Mouse (Mus musculus) lung, embryonic 16.5 days (tissue): ENCODE data around the gene Fubp3. TPM values are rescaled to one million over a fixed set of nuclear protein-coding genes. Genes with fewer than 3 reads are reported as not detected.
A peak's percentile ranks its signal among the peaks of the same experiment; 100 is the strongest.

ENCODE experiments used
- ATAC-seq: fragments of 200-750 bp; cut with Nextera tagmentation; 2 replicates; pipeline ENCODE4 v1.8.0; 2017; ENCODE audit warnings: low read depth, mild to moderate bottlenecking, moderate library complexity
- H3K27ac ChIP-seq: fragments of 300-500 bp; sonication (generic); 2 replicates; pipeline ENCODE4 v1.5.1; 2014; ENCODE audit warnings: mild to moderate bottlenecking, control low read depth, low read length
- H3K27me3 ChIP-seq: fragments of 300-500 bp; sonication (generic); 2 replicates; pipeline ENCODE4 v1.6.1; 2014; ENCODE audit warnings: low read depth, low read length, mixed read lengths; ENCODE audit not compliant: control insufficient read depth, insufficient read depth
- H3K36me3 ChIP-seq: fragments of 300-500 bp; sonication (generic); 2 replicates; pipeline ENCODE4 v1.6.1; 2014; ENCODE audit warnings: low read length; ENCODE audit not compliant: control insufficient read depth, insufficient read depth
- H3K4me1 ChIP-seq: fragments of 300-500 bp; sonication (generic); replicated peaks from 2 replicates; pipeline ENCODE4 v1.6.1; 2014; ENCODE audit warnings: low read length, mixed read lengths; ENCODE audit not compliant: control insufficient read depth, insufficient read depth
- H3K4me2 ChIP-seq: fragments of 300-500 bp; sonication (generic); 2 replicates; pipeline ENCODE4 v1.6.1; 2014; ENCODE audit warnings: low read depth, low read length, control low read depth
- H3K4me3 ChIP-seq: fragments of 300-500 bp; sonication (generic); 2 replicates; pipeline ENCODE4 v1.5.1; 2014; ENCODE audit warnings: mild to moderate bottlenecking, low read length, control low read depth
- H3K9ac ChIP-seq: fragments of 300-500 bp; sonication (generic); 2 replicates; pipeline ENCODE4 v1.6.1; 2014; ENCODE audit warnings: low read length, control low read depth
- H3K9me3 ChIP-seq: fragments of 300-500 bp; sonication (generic); 2 replicates; pipeline ENCODE4 v1.6.1; 2016; ENCODE audit warnings: low read length; ENCODE audit not compliant: control insufficient read depth
- WGBS: fragments of 180-500 bp; shearing (Covaris S2); extraction: QIAGEN DNeasy Blood & Tissue Kit; methylation state at CpG from one replicate; pipeline ENCODE4 v1.1.7; 2014; 5-methylcytosine and 5-hydroxymethylcytosine counted together
- polyA plus RNA-seq: library from polyadenylated mRNA; unstranded; fragments of >200 nt; fragmentation: Nextera tagmentation; extraction: Ambion mirVana; gene quantifications from 2 replicates; pipeline ENCODE4 v1.2.1, GENCODE M21; 2015

Fubp3 gene
- polyA plus RNA-seq, 1 experiment from 2014 or later: 82.3 TPM

DNA sequence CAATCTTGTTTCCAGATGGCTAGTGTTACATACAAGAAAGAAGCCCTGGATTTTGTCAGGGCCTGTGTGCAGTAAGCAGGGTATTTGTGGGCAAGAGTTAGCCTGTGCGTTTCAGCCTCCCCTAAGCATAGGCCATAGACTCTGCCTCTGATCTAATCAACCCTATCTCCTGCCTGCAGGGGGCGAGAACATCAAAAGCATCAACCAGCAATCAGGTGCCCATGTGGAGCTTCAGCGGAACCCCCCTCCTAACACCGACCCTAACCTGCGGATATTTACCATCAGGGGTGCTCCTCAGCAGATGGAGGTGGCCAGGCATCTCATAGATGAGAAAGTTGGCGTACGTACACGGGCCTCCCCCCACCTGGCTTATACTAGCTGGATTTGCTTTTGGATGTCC lies 38.9 kb downstream of the Fubp3 start:
- Histone ChIP-seq H3K4me2 (no peak overlapping the region), H3K4me1 (no peaks in the 10 kb centered on the region), H3K36me3 (peaks cover 55% of the 10 kb centered on the region), H3K27ac (no peak overlapping the region), H3K9me3 (no peaks in the 10 kb centered on the region), H3K27me3 (no peaks in the 10 kb centered on the region), H3K4me3 (no peak overlapping the region), H3K9ac (no peak overlapping the region)
- WGBS: 80% methylated on average over 8 of the region's 8 CpGs
- no peak for ATAC-seq

DNA sequence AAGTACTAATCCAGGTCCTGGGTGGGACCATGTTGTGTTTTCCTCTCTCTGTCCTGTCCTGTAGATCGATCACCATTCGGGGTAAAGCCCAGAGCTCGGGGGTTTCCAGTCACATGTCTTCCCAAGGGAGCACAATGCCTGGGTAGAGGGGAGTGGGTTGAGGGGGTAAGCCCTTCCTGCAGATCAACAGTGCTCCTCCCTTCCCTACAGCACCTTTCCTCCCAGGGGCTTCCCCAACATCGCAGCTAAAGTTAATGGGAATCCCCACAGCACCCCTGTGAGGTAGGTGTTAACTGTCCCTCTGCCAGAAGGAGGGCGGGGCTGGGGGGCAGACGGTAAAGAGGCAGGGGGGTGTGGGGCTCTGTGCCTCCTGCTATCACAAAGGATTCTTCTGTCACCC lies 40.2 kb downstream of the Fubp3 start:
- H3K9ac ChIP-seq: no peak overlapping the region
- H3K4me3 ChIP-seq: no peak overlapping the region
- no peak overlapping the region for H3K27ac ChIP-seq
- 69% methylated on average over 6 of the region's 6 CpGs for WGBS
- H3K4me1 ChIP-seq: no peaks in the 10 kb centered on the region
- no peak overlapping the region for H3K4me2 ChIP-seq
- H3K9me3 ChIP-seq: no peaks in the 10 kb centered on the region
- peaks cover 55% of the 10 kb centered on the region for H3K36me3 ChIP-seq
- no peak for ATAC-seq
- H3K27me3 ChIP-seq: no peaks in the 10 kb centered on the region

GRCm38 (mm10) chr2:31613781-31614180 lies 41.3 kb downstream of the Fubp3 start:
- no peaks in the 10 kb centered on the region for H3K27me3 ChIP-seq
- H3K4me2 ChIP-seq: no peak overlapping the region
- H3K4me1 ChIP-seq: no peaks in the 10 kb centered on the region
- H3K36me3 ChIP-seq: peaks cover 53% of the 10 kb centered on the region
- H3K9me3 ChIP-seq: no peaks in the 10 kb centered on the region
- no peak overlapping the region for H3K27ac ChIP-seq
- H3K4me3 ChIP-seq: no peak overlapping the region
- 81% methylated on average over 7 of the region's 7 CpGs for WGBS
- ATAC-seq: no peak
- no peak overlapping the region for H3K9ac ChIP-seq

DNA sequence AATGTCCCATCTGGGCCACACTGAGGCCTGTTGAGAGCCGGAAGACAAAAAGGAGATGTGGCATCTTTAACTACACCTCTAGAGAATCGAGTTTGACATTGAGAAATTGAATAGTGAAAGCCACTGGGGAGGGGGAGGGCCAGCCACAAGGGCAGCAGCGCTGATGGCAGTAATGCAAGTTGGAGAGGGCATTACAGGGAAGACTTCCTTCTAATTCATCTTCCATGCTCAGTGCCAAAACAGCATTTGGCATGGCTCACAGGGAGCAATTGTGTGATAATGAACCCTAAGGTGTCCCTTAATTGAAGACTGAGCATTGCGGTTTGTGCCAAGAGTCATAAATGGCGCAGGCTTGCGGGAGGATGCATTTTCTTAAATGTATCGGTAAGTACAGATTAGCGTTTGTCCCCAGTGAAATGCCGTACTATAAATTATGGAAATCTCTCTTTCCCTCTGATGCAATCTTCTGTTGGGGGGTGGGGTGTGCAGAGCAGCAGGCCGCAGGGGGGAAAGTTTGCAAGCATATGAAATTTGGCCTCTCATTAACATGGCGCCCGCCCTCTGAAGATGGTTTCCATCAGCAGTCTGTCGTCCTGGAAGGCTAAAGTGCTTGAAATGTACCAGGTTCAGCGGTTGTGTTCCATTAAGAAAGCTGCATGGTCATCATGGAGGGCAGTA lies 46.2 kb downstream of the Fubp3 start:
- H3K36me3 ChIP-seq: peaks cover 22% of the 10 kb centered on the region
- no peaks in the 10 kb centered on the region for H3K4me1 ChIP-seq
- WGBS: 80% methylated on average over 14 of the region's 14 CpGs
- ATAC-seq: no peak
- no peak overlapping the region for H3K27ac ChIP-seq
- H3K27me3 ChIP-seq: no peaks in the 10 kb centered on the region
- H3K9me3 ChIP-seq: no peaks in the 10 kb centered on the region
- H3K9ac ChIP-seq: no peak overlapping the region
- H3K4me2 ChIP-seq: no peak overlapping the region
- no peak overlapping the region for H3K4me3 ChIP-seq

- Histone ChIP-seq H3K4me1 (no peaks in the 10 kb centered on the region), H3K9ac (no peak overlapping the region), H3K27ac (no peak overlapping the region), H3K36me3 (peaks cover 19% of the 10 kb centered on the region), H3K27me3 (no peaks in the 10 kb centered on the region), H3K9me3 (no peaks in the 10 kb centered on the region), H3K4me3 (no peak overlapping the region), H3K4me2 (no peak overlapping the region)
- WGBS: 87% methylated on average over 6 of the region's 6 CpGs
- ATAC-seq: no peak
Observed at GRCm38 (mm10) chr2:31619208-31619607, 46.8 kb downstream of the Fubp3 start.

DNA sequence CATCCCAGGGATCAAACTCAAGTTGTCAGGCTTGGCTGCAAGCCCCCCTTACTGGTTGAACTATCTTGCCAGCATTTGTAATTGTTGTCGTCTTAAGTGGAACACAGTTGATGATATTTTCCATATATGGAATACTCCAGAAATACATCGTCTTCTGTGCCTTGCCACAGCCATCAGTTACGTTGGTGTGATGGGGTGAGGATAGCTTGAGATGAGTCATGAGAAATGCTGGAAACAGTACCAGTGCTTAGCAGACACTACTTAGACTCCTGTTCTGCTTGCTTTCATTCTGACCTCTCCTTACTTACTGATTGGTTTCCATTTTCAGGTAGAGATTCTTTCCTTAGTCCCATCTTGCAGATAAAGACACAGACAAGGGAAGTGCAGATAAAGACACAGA lies 61.1 kb downstream of the Fubp3 start:
- no peak overlapping the region for H3K4me2 ChIP-seq
- H3K9me3 ChIP-seq: no peaks in the 10 kb centered on the region
- no peak overlapping the region for H3K9ac ChIP-seq
- no peak for ATAC-seq
- H3K27me3 ChIP-seq: peaks cover 69% of the 10 kb centered on the region
- H3K36me3 ChIP-seq: no peaks in the 10 kb centered on the region
- 44% methylated on average over 3 of the region's 3 CpGs for WGBS
- H3K4me3 ChIP-seq: no peak overlapping the region
- no peak overlapping the region for H3K27ac ChIP-seq
- peaks cover 16% of the 10 kb centered on the region for H3K4me1 ChIP-seq

DNA sequence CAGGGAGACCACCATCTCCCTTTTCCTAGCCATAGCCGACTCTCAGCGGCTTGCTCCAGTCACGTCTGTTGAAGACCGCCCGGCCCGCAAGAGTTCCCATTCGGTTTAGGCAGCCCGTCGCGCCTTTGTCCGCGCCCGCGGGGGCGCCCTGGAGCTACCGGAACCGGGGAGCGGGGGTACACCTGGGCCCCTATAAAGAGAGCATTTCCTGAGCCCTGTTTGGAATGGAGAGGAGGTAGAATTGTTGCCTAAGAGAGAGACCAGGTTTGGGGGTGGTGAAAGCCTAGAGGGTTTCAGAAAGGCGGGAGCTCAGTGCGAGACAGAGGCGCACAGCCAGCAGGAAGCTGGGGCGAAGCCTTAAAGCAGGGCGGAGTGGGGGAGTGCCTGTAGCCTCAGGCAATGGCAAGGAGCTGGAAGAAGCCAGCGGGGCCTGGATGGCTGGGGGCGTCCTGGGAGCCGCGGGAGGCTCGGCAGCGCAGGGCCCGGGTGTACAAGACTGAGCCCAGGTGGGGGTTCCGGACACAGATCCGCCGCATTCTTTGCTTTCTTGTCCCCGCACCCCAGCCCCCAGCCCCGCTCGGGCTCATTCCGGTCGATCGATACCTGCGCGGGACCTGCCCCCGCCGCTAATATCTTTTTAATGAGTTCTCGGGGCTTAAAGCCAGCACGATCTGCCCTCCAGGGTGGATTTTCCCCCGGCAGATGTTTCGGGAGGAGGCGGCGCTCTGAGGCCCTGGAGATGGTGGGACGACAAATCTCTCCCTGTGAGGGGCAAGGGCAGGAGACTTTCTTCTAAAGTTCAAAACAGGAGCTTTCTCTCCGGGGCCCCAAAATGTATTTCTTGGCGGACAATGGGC lies 63.1 kb downstream of the Fubp3 start:
- H3K4me3 ChIP-seq: peak overlapping the region; percentile 17; the same call in 1 of the 2 replicates
- H3K36me3 ChIP-seq: no peaks in the 10 kb centered on the region
- no peaks in the 10 kb centered on the region for H3K9me3 ChIP-seq
- H3K27me3 ChIP-seq: peaks cover 89% of the 10 kb centered on the region
- WGBS: 2% methylated on average over 52 of the region's 52 CpGs
- H3K4me2 ChIP-seq: peak overlapping the region; percentile 7; the same call in 1 of the 2 replicates
- H3K27ac ChIP-seq: no peak overlapping the region
- no peak overlapping the region for H3K9ac ChIP-seq
- peaks cover 16% of the 10 kb centered on the region for H3K4me1 ChIP-seq
- ATAC-seq: no peak

DNA sequence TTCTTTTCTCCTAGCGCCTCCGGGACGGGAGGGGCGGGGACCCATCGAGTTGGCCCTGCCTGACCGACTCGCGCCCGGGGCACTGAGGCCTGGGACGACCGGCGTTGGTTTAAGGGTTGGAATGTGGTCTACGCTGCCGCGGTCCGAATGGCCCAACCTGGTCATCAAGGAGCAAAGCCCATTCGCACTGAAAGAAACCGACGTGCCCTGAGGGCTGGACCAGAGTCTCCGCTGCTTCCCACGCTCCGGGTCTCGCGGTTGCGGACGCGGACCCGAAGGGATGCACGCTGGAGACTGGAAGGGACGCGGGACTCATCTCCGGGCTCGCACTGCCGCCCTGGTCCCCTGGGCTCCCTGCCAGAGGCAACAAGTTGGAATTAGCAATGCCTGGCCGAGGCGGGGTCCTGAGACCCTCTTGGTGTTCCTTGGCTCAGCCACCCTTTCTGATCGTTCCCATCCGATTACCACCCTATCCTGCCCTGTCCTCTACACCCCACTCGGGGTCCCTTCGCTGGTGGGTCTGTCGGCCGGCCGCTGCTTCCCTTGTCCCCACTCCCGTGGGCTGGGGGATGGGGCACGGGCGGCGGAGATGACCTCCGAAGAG lies 63.8 kb downstream of the Fubp3 start:
- ATAC-seq: no peak
- Histone ChIP-seq H3K9me3 (no peaks in the 10 kb centered on the region), H3K4me3 (peak overlapping the region; percentile 17; the same call in 1 of the 2 replicates), H3K36me3 (no peaks in the 10 kb centered on the region), H3K4me2 (peak overlapping the region; percentile 7; the same call in 1 of the 2 replicates), H3K9ac (no peak overlapping the region), H3K27me3 (peaks cover 94% of the 10 kb centered on the region), H3K4me1 (peaks cover 16% of the 10 kb centered on the region), H3K27ac (no peak overlapping the region)
- 1% methylated on average over 48 of the region's 48 CpGs for WGBS

DNA sequence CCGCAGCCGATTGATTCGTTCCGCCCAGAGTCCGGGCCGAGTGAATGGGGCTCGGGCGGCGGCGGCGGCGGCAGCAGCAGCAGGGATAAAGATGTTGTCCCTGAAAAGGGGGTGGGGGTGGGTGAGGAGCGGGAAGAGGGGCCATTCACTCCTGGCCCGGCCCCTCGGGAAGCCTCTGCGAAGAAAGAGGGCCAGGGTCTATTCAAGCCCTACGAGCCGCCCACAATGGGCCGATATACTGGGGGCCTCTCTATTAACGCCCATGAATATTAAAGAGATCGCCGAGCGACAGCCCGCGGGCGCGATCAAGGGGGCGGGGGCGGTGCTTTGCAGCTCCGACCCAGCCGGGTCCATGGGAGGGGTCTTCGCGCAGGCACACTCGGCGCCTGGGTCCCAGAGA lies 64.3 kb downstream of the Fubp3 start:
- under 1% methylated on average over 28 of the region's 35 CpGs for WGBS
- Histone ChIP-seq H3K9ac (no peak overlapping the region), H3K27me3 (peaks cover 95% of the 10 kb centered on the region), H3K4me1 (peaks cover 16% of the 10 kb centered on the region), H3K27ac (no peak overlapping the region), H3K36me3 (no peaks in the 10 kb centered on the region), H3K4me2 (no peak overlapping the region), H3K9me3 (no peaks in the 10 kb centered on the region), H3K4me3 (peak overlapping the region; percentile 10; the same call in 1 of the 2 replicates)
- no peak for ATAC-seq
